Mouse (Mus musculus) testis, adult 2 months (tissue): ENCODE results near the gene Rapgef3. TPM values are rescaled to one million over a fixed set of nuclear protein-coding genes. Genes with fewer than 3 reads are reported as not detected.

ENCODE experiments used
- H3K27ac ChIP-seq: fragments of 200-500 bp; 2 replicates; pipeline ENCODE4 v1.5.1; 2012; ENCODE audit warnings: low read depth, low read length; ENCODE audit not compliant: control insufficient read depth, insufficient read depth
- H3K27me3 ChIP-seq: fragments of 200-500 bp; 2 replicates; pipeline ENCODE4 v1.6.1; 2012; ENCODE audit warnings: mild to moderate bottlenecking, low read length, moderate library complexity; ENCODE audit not compliant: control insufficient read depth, insufficient read depth
- H3K36me3 ChIP-seq: fragments of 200-500 bp; 2 replicates; pipeline ENCODE4 v1.6.1; 2012; ENCODE audit warnings: mild to moderate bottlenecking, low read length; ENCODE audit not compliant: control insufficient read depth, insufficient read depth
- H3K4me1 ChIP-seq: fragments of 200-500 bp; 2 replicates; pipeline ENCODE4 v1.6.1; 2012; ENCODE audit warnings: low read length; ENCODE audit not compliant: control insufficient read depth, insufficient read depth
- H3K4me3 ChIP-seq: fragments of 200-500 bp; 2 replicates; pipeline ENCODE4 v1.5.1; 2012; ENCODE audit warnings: low read depth, mild to moderate bottlenecking, low read length, moderate library complexity, mixed read lengths; ENCODE audit not compliant: control insufficient read depth
- CTCF ChIP-seq: fragments of 200-500 bp; IDR thresholded peaks from 2 replicates; pipeline ENCODE4 v1.5.1; 2012; ENCODE audit warnings: low read depth, mild to moderate bottlenecking, inconsistent platforms, low read length, moderate library complexity; ENCODE audit not compliant: control insufficient read depth, insufficient read depth, insufficient replicate concordance
- POLR2A ChIP-seq: fragments of 200-500 bp; IDR thresholded peaks from 2 replicates; pipeline ENCODE4 v1.6.1; 2012; ENCODE audit warnings: low read depth, mild to moderate bottlenecking, inconsistent platforms, low read length, moderate library complexity; ENCODE audit not compliant: control insufficient read depth
- polyA plus RNA-seq: library from polyadenylated mRNA; depleted of rRNA; stranded (reverse); fragments of >200 nt; gene quantifications from 2 replicates; pipeline ENCODE4 v1.2.3, GENCODE M21; 2012

The Rapgef3 gene
- polyA plus RNA-seq, 1 experiment: 16.1 TPM

GRCm38 (mm10) chr15:97768192-97768591 lies 420 bp upstream of the Rapgef3 start:
- peak overlapping the region; percentile 50 for H3K4me3 ChIP-seq
- H3K27me3 ChIP-seq: no peaks in the 10 kb centered on the region
- H3K36me3 ChIP-seq: no peaks in the 10 kb centered on the region
- H3K27ac ChIP-seq: peak overlapping the region; percentile 5; the same call in 1 of the 2 replicates
- TF ChIP-seq CTCF (no peak), POLR2A (no peak; the same call in 1 of the 2 replicates)
- peaks cover 6% of the 10 kb centered on the region for H3K4me1 ChIP-seq

- Histone ChIP-seq H3K27me3 (no peaks in the 10 kb centered on the region), H3K27ac (peak overlapping the region; percentile 88), H3K4me1 (peaks cover 10% of the 10 kb centered on the region), H3K36me3 (no peaks in the 10 kb centered on the region), H3K4me3 (peak overlapping the region; percentile 50)
- no peak for TF ChIP-seq POLR2A
- no peak for TF ChIP-seq CTCF
Observed at GRCm38 (mm10) chr15:97766594-97767279, 1.0 kb downstream of the Rapgef3 start.

GRCm38 (mm10) chr15:97766194-97766593 lies 1.6 kb downstream of the Rapgef3 start:
- peak overlapping the region; percentile 88 for H3K27ac ChIP-seq
- H3K27me3 ChIP-seq: no peaks in the 10 kb centered on the region
- no peak for TF ChIP-seq POLR2A
- TF ChIP-seq CTCF: no peak
- peaks cover 13% of the 10 kb centered on the region for H3K4me1 ChIP-seq
- H3K36me3 ChIP-seq: no peaks in the 10 kb centered on the region
- peak overlapping the region; percentile 50 for H3K4me3 ChIP-seq

GRCm38 (mm10) chr15:97765090-97765794 lies 2.5 kb downstream of the Rapgef3 start:
- Histone ChIP-seq H3K36me3 (no peaks in the 10 kb centered on the region), H3K4me3 (no peak overlapping the region; the same call in 1 of the 2 replicates), H3K4me1 (peaks cover 13% of the 10 kb centered on the region), H3K27me3 (no peaks in the 10 kb centered on the region), H3K27ac (no peak overlapping the region)
- TF ChIP-seq POLR2A: no peak
- TF ChIP-seq CTCF: no peak

- Histone ChIP-seq H3K27ac (no peak overlapping the region), H3K36me3 (no peaks in the 10 kb centered on the region), H3K4me3 (no peak overlapping the region), H3K27me3 (no peaks in the 10 kb centered on the region), H3K4me1 (peaks cover 13% of the 10 kb centered on the region)
- TF ChIP-seq CTCF: no peak
- TF ChIP-seq POLR2A: no peak
Observed at GRCm38 (mm10) chr15:97764532-97764931, 3.2 kb downstream of the Rapgef3 start.

GRCm38 (mm10) chr15:97763256-97764049 lies 4.3 kb downstream of the Rapgef3 start:
- no peaks in the 10 kb centered on the region for H3K27me3 ChIP-seq
- peaks cover 13% of the 10 kb centered on the region for H3K4me1 ChIP-seq

GRCm38 (mm10) chr15:97762733-97763132 lies 5.0 kb downstream of the Rapgef3 start:
- Histone ChIP-seq H3K4me1 (peaks cover 13% of the 10 kb centered on the region), H3K27me3 (no peaks in the 10 kb centered on the region), H3K27ac (peak overlapping the region; percentile 56), H3K36me3 (no peaks in the 10 kb centered on the region), H3K4me3 (no peak overlapping the region)
- TF ChIP-seq POLR2A (peak; percentile 36; the same call in 1 of the 2 replicates), CTCF (no peak)

More at GRCm38 (mm10) chr15:97763256-97764049, 4.3 kb downstream of the Rapgef3 start:
- H3K36me3 ChIP-seq: no peaks in the 10 kb centered on the region
- no peak overlapping the region for H3K4me3 ChIP-seq
- H3K27ac ChIP-seq: peak overlapping the region; percentile 7
- TF ChIP-seq POLR2A (no peak), CTCF (no peak)
